Mouse (Mus musculus): Measurements from ENCODE around the gene Pomp.

DNA sequence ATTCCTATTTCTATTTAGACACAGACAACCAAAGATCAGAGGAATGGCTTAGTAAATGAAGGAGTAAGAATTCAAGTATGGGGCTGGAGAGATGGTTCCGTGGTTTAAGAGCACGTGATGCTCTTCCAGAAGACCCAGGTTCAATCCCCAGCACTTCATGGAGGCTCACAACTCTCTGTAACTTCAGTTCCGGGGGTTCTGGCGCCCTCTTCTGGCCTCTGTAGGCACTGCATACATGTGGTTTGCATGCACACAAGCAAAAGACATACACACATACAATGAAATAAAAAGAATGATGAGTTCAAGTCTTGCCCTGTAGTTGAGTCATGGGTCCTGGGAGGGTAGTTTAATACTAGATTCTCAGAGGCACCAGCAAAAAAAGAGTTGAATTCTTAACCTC, 43.8 kb upstream of the Pomp start:
- no peak for TF ChIP-seq POLR2A (IDR thresholded peaks at IDR 0.05; ENCODE audit: control insufficient read depth, extremely low read depth, insufficient read depth, low read length, poor library complexity)
- no peak for TF ChIP-seq CTCF (IDR thresholded peaks at IDR 0.05; ENCODE audit: borderline replicate concordance, control insufficient read depth, extremely low read depth, insufficient read depth, low read length, poor library complexity)

Measured in thymus, adult 2 months (tissue).